Mouse (Mus musculus): ENCODE data around the gene Gtpbp3. TPM values are rescaled to one million over a fixed set of nuclear protein-coding genes. Genes with fewer than 3 reads are reported as not detected.

The Gtpbp3 gene
- total and polyA plus RNA-seq, 3 experiments = 49.4 to 50.1 TPM; not detected in 1

DNA sequence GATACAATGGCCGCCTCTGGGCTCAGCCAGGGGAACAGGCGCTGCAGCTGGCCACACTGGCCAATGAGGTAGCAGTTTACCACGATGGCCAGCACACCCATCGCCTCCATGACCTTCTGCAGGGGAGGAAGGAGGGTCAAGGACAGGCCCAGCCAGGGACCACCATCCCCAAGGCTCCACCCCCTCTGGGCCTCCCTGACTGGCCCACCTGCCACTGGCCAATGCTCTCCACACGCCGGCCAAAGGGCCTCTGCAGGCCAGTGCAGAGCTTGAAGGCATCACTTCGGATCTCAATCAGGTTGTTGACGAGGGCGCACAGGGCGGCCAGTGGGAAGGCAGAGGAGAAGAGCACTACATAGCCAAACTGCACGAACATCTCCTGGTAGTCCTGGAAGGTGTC lies 9.0 kb upstream of the Gtpbp3 start:
- Histone ChIP-seq H3K9me3 (replicated peaks; ENCODE audit: insufficient read depth, low read length) (no peaks in the 10 kb centered on the region), H3K79me2 (ENCODE audit: control insufficient read depth, insufficient read depth, low read length, poor library complexity) (peaks cover 2% of the 10 kb centered on the region; the same call in 1 of the 2 replicates), H3K9ac (ENCODE audit: control insufficient read depth, low read depth, low read length, poor library complexity, severe bottlenecking) (no peak overlapping the region), H3K27me3 (ENCODE audit: control insufficient read depth in 1 of 2, insufficient read depth in 2 of 2, low read length in 2 of 2) (no peaks in the 10 kb centered on the region), H3K36me3 (ENCODE audit: control insufficient read depth in 1 of 2, insufficient read depth in 2 of 2, low read length in 2 of 2) (0 out of 4 replicates have a peak, but pooled peaks cover 0 to 2% of the 10 kb centered on the region in 2 experiments), H3K4me1 (ENCODE audit: control insufficient read depth in 1 of 2, insufficient read depth in 2 of 2, low read length in 2 of 2) (no peaks in the 10 kb centered on the region), H3K27ac (ENCODE audit: control insufficient read depth, low read depth, low read length) (no peak overlapping the region), H3K4me3 (ENCODE audit: control insufficient read depth in 1 of 2, insufficient read depth in 1 of 2, low read depth in 2 of 2, low read length in 2 of 2) (no peak overlapping the region)
- TF ChIP-seq MAFK (IDR thresholded peaks at IDR 0.05; ENCODE audit: borderline replicate concordance, low read depth, low read length) (no peak), RAD21 (IDR thresholded peaks at IDR 0.05; ENCODE audit: low read depth, low read length) (no peak), ELF1 (IDR thresholded peaks at IDR 0.05; ENCODE audit: low read depth, low read length) (no peak), JUND (IDR thresholded peaks at IDR 0.05; ENCODE audit: low read depth, low read length) (no peak), CTCF (IDR thresholded peaks at IDR 0.05 in 2 of 3, conservative IDR thresholded peaks at IDR 0.05 in 1 of 3; ENCODE audit: control insufficient read depth in 1 of 3, insufficient read depth in 1 of 3, low read depth in 2 of 3, low read length in 3 of 3, poor library complexity in 1 of 3, severe bottlenecking in 1 of 3) (no peak), SMC3 (IDR thresholded peaks at IDR 0.05; ENCODE audit: low read depth, low read length) (no peak), HCFC1 (IDR thresholded peaks at IDR 0.05; ENCODE audit: low read depth, low read length) (no peak), MAX (IDR thresholded peaks at IDR 0.05; ENCODE audit: low read length) (no peak), MYC (IDR thresholded peaks at IDR 0.05; ENCODE audit: low read depth, low read length) (no peak), POLR2AphosphoS5 (IDR thresholded peaks at IDR 0.05; ENCODE audit: borderline replicate concordance, low read depth, low read length) (no peak), E2F4 (IDR thresholded peaks at IDR 0.05; ENCODE audit: borderline replicate concordance, low read depth, low read length) (no peak)
- DNase-seq (ENCODE audit: low read depth, low spot score) = no peak

DNA sequence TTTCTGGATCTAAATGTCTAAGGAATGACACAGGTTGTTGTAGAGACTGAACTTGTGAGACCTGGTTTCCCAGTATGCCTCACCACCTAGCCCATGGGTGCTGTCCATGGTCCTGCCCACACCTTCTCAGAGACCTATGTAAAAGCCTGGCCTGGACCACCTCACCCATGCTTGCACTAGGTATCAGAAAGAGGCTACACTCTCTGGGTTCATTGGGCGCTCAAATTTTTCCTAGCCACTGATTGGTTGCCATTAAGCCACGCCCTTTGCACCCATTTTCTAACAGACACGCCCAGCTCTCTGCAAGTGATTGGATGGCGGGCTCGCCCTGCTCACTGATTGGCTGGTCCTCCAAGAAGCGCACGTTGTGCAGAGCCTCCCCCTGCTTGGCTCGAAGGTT lies 4.0 kb upstream of the Gtpbp3 start:
- TF ChIP-seq CHD1 (IDR thresholded peaks at IDR 0.05; ENCODE audit: low read depth, low read length) (no peak), MAX (IDR thresholded peaks at IDR 0.05; ENCODE audit: low read length) (peak; percentile 49; the same call in 1 of the 2 replicates), HCFC1 (IDR thresholded peaks at IDR 0.05; ENCODE audit: low read depth, low read length) (peak; percentile 41; the same call in 1 of the 2 replicates), MXI1 (IDR thresholded peaks at IDR 0.05; ENCODE audit: low read depth, low read length) (peak; percentile 90), SIN3A (IDR thresholded peaks at IDR 0.05; ENCODE audit: low read length) (peak; percentile 95), E2F4 (IDR thresholded peaks at IDR 0.05; ENCODE audit: borderline replicate concordance, low read depth, low read length) (no peak)
- peak; percentile 87 for DNase-seq (ENCODE audit: low read depth, low spot score)

GRCm38 (mm10) chr8:71484736-71485135 lies 3.2 kb upstream of the Gtpbp3 start:
- peaks cover 13% of the 10 kb centered on the region for H3K79me2 ChIP-seq (ENCODE audit: control insufficient read depth, insufficient read depth, low read length, poor library complexity)
- H3K9me3 ChIP-seq (replicated peaks; ENCODE audit: insufficient read depth, low read length) = no peaks in the 10 kb centered on the region
- no peak overlapping the region for H3K9ac ChIP-seq (ENCODE audit: control insufficient read depth, low read depth, low read length, poor library complexity, severe bottlenecking)
- H3K4me1 ChIP-seq (ENCODE audit: control insufficient read depth in 1 of 2, insufficient read depth in 2 of 2, low read length in 2 of 2) = peaks cover 0 to 6% of the 10 kb centered on the region in 2 experiments; a peak in 2 of 4 replicates
- H3K27ac ChIP-seq (ENCODE audit: control insufficient read depth, low read depth, low read length) = no peak overlapping the region
- H3K36me3 ChIP-seq (ENCODE audit: control insufficient read depth in 1 of 2, insufficient read depth in 2 of 2, low read length in 2 of 2) = no peaks in the 10 kb centered on the region
- DNase-seq (ENCODE audit: low read depth, low spot score) = no peak
- H3K4me3 ChIP-seq (ENCODE audit: control insufficient read depth in 1 of 2, insufficient read depth in 1 of 2, low read depth in 2 of 2, low read length in 2 of 2) = no peak overlapping the region
- H3K27me3 ChIP-seq (ENCODE audit: control insufficient read depth in 1 of 2, insufficient read depth in 2 of 2, low read length in 2 of 2) = no peaks in the 10 kb centered on the region
- no peak for TF ChIP-seq GATA1 (IDR thresholded peaks at IDR 0.05; ENCODE audit: low read depth, low read length)
- no peak for TF ChIP-seq MEF2A (IDR thresholded peaks at IDR 0.05; ENCODE audit: extremely low read depth, insufficient replicate concordance, low read depth, low read length, poor library complexity, severe bottlenecking)
- TF ChIP-seq TAL1 (IDR thresholded peaks at IDR 0.05; ENCODE audit: low read length) = no peak
- no peak for TF ChIP-seq CHD2 (IDR thresholded peaks at IDR 0.05; ENCODE audit: low read length)
- no peak for TF ChIP-seq USF2 (IDR thresholded peaks at IDR 0.05; ENCODE audit: borderline replicate concordance in 1 of 2, insufficient read depth in 1 of 2, low read depth in 1 of 2, low read length in 2 of 2)
- TF ChIP-seq MAZ (IDR thresholded peaks at IDR 0.05; ENCODE audit: low read depth, low read length) = no peak
- no peak for TF ChIP-seq HCFC1 (IDR thresholded peaks at IDR 0.05; ENCODE audit: low read depth, low read length)
- no peak for TF ChIP-seq MYB (IDR thresholded peaks at IDR 0.05; ENCODE audit: low read depth, low read length)
- TF ChIP-seq ZC3H11A (IDR thresholded peaks at IDR 0.05; ENCODE audit: low read depth, low read length) = no peak
- TF ChIP-seq ZNF384 (IDR thresholded peaks at IDR 0.05; ENCODE audit: low read depth, low read length) = no peak
- TF ChIP-seq SIN3A (IDR thresholded peaks at IDR 0.05; ENCODE audit: low read length) = no peak
- TF ChIP-seq SMC3 (IDR thresholded peaks at IDR 0.05; ENCODE audit: low read depth, low read length) = no peak
- TF ChIP-seq E2F4 (IDR thresholded peaks at IDR 0.05; ENCODE audit: borderline replicate concordance, low read depth, low read length) = no peak
- no peak for TF ChIP-seq CTCF (IDR thresholded peaks at IDR 0.05 in 2 of 3, conservative IDR thresholded peaks at IDR 0.05 in 1 of 3; ENCODE audit: control insufficient read depth in 1 of 3, insufficient read depth in 1 of 3, low read depth in 2 of 3, low read length in 3 of 3, poor library complexity in 1 of 3, severe bottlenecking in 1 of 3)
- TF ChIP-seq USF1 (IDR thresholded peaks at IDR 0.05; ENCODE audit: low read depth, low read length) = no peak

More for the DNA sequence above, 4.0 kb upstream of the Gtpbp3 start:
- H3K9me3 ChIP-seq (replicated peaks; ENCODE audit: insufficient read depth, low read length) = no peaks in the 10 kb centered on the region
- peaks cover 0 to 6% of the 10 kb centered on the region in 2 experiments; a peak in 2 of 4 replicates for H3K4me1 ChIP-seq (ENCODE audit: control insufficient read depth in 1 of 2, insufficient read depth in 2 of 2, low read length in 2 of 2)
- H3K4me3 ChIP-seq (ENCODE audit: control insufficient read depth in 1 of 2, insufficient read depth in 1 of 2, low read depth in 2 of 2, low read length in 2 of 2) = no peak overlapping the region
- H3K79me2 ChIP-seq (ENCODE audit: control insufficient read depth, insufficient read depth, low read length, poor library complexity) = peaks cover 7% of the 10 kb centered on the region
- no peak overlapping the region for H3K9ac ChIP-seq (ENCODE audit: control insufficient read depth, low read depth, low read length, poor library complexity, severe bottlenecking)
- no peaks in the 10 kb centered on the region for H3K36me3 ChIP-seq (ENCODE audit: control insufficient read depth in 1 of 2, insufficient read depth in 2 of 2, low read length in 2 of 2)
- no peaks in the 10 kb centered on the region for H3K27me3 ChIP-seq (ENCODE audit: control insufficient read depth in 1 of 2, insufficient read depth in 2 of 2, low read length in 2 of 2)
- no peak overlapping the region for H3K27ac ChIP-seq (ENCODE audit: control insufficient read depth, low read depth, low read length)

All from MEL (cell line).